26 mouse cellular contexts compared by ENCODE assay signal in genomic region chr13:92973791-92974190, GRCm38 (mm10).
DNase-seq lines count a peak whose midpoint lies in the region; ATAC-seq and TF ChIP-seq lines count a peak whose summit lies in the region.
"Had no signal": no experiment of that assay in that cellular context is flagged by ENCODE, and none has a peak within 500 bp of the region (broad histone marks: within the 10 kb centered on the region; RNA-seq: fewer than 3 reads in every experiment).

No protein-coding gene starts in this region.

- H3K4me3 ChIP-seq in left cerebral cortex, adult 2 months = no peak overlapping the region
- H3K4me3 ChIP-seq in stomach, postnatal 0 days (ENCODE audit: low read depth, low read length) = no peak overlapping the region
- no peak overlapping the region for H3K4me3 ChIP-seq in liver, embryonic 11.5 days (ENCODE audit: low read depth, low read length)
- H3K4me3 ChIP-seq: embryonic facial prominence, embryonic 15.5 days; heart, embryonic 10.5 days; hindbrain, embryonic 12.5 days; liver, embryonic 13.5 days; lung, embryonic 15.5 days; midbrain, embryonic 10.5 days had no signal

- no peak overlapping the region for H3K9ac ChIP-seq in stomach, postnatal 0 days (ENCODE audit: low read length)
- H3K9ac ChIP-seq in liver, embryonic 11.5 days (ENCODE audit: low read depth, low read length) = no peak overlapping the region
- H3K9ac ChIP-seq: embryonic facial prominence, embryonic 15.5 days; forebrain, postnatal 0 days; hindbrain, embryonic 12.5 days; liver, embryonic 13.5 days; lung, embryonic 15.5 days had no signal

- H3K4me2 ChIP-seq in stomach, postnatal 0 days (replicated peaks; ENCODE audit: low read depth) = no peak overlapping the region
- no peak overlapping the region for H3K4me2 ChIP-seq in liver, embryonic 11.5 days
- H3K4me2 ChIP-seq: embryonic facial prominence, embryonic 15.5 days; hindbrain, embryonic 12.5 days; liver, embryonic 13.5 days; lung, embryonic 15.5 days had no signal

- intact Hi-C loops in left cerebral cortex, postnatal 4 days (cut with DNase I) = no loop called here
- intact Hi-C loops in left cerebral cortex, adult 2 months (cut with DNase I) = no loop called here

- ATAC-seq in frontal cortex, adult (ENCODE audit: low TSS enrichment) = peak; percentile 92
- no peak for ATAC-seq in stomach, postnatal 0 days (ENCODE audit: low FRiP score, low TSS enrichment)
- no peak for ATAC-seq in liver, embryonic 11.5 days (replicated peaks; ENCODE audit: low FRiP score)
- ATAC-seq: activated CD4-positive, CD25-positive, alpha-beta regulatory T cell, adult 4 months; forebrain, postnatal 0 days had no signal

- H3K27ac ChIP-seq in left cerebral cortex, adult 2 months = peak overlapping the region; percentile 81
- no peak overlapping the region for H3K27ac ChIP-seq in stomach, postnatal 0 days (replicated peaks)
- no peak overlapping the region for H3K27ac ChIP-seq in liver, embryonic 11.5 days (ENCODE audit: low read depth, low read length)
- H3K27ac ChIP-seq: embryonic facial prominence, embryonic 15.5 days; heart, embryonic 10.5 days; hindbrain, embryonic 12.5 days; liver, embryonic 13.5 days; lung, embryonic 15.5 days; macrophage; midbrain, embryonic 10.5 days had no signal

- H3K27me3 ChIP-seq in stomach, postnatal 0 days (ENCODE audit: control insufficient read depth, insufficient read depth, low read length) = no peaks in the 10 kb centered on the region
- H3K27me3 ChIP-seq in liver, embryonic 11.5 days (replicated peaks; ENCODE audit: control insufficient read depth, insufficient read depth, low read length) = no peaks in the 10 kb centered on the region
- H3K27me3 ChIP-seq: embryonic facial prominence, embryonic 15.5 days; hindbrain, embryonic 12.5 days; liver, embryonic 13.5 days; lung, embryonic 15.5 days had no signal

- H3K36me3 ChIP-seq in stomach, postnatal 0 days (ENCODE audit: control insufficient read depth, insufficient read depth, low read length) = no peaks in the 10 kb centered on the region
- H3K36me3 ChIP-seq in liver, embryonic 11.5 days (ENCODE audit: control insufficient read depth, insufficient read depth, low read length) = no peaks in the 10 kb centered on the region
- H3K36me3 ChIP-seq: embryonic facial prominence, embryonic 15.5 days; G1E; heart, embryonic 10.5 days; hindbrain, embryonic 12.5 days; liver, embryonic 13.5 days; lung, embryonic 15.5 days; midbrain, embryonic 10.5 days had no signal

- H3K4me1 ChIP-seq in stomach, postnatal 0 days (replicated peaks; ENCODE audit: control insufficient read depth, insufficient read depth) = no peaks in the 10 kb centered on the region
- no peaks in the 10 kb centered on the region for H3K4me1 ChIP-seq in liver, embryonic 11.5 days (replicated peaks; ENCODE audit: control insufficient read depth, insufficient read depth, low read length)
- H3K4me1 ChIP-seq: embryonic facial prominence, embryonic 15.5 days; heart, embryonic 10.5 days; hindbrain, embryonic 12.5 days; liver, embryonic 13.5 days; lung, embryonic 15.5 days; midbrain, embryonic 10.5 days had no signal

- DNase-seq in frontal cortex, postnatal 14 days (ENCODE audit: low spot score in 2 of 2) = no peak
- DNase-seq in left cerebral cortex, adult 18-20 months (ENCODE audit: low spot score in 2 of 2) = peak; percentile 36 to 59
- no peak for DNase-seq in left cerebral cortex, postnatal 4 days
- DNase-seq in left cerebral cortex, adult 2 months (ENCODE audit: extremely low spot score in 1 of 2, low spot score in 2 of 2) = peak in 1 of 2 experiments; percentile 35
- no peak for DNase-seq in stomach, postnatal 0 days (ENCODE audit: low spot score)
- no peak for DNase-seq in cerebellum, adult 9-11 months
- no peak for DNase-seq in liver, embryonic 11.5 days (ENCODE audit: low spot score)
- DNase-seq: adrenal gland, postnatal 10 days; cerebellum, adult 11 months; cerebellum, postnatal 14 days; forebrain, postnatal 0 days; gastrocnemius, postnatal 25 days; heart, postnatal 10 days; kidney, adult 9 months; kidney, postnatal 25 days; liver, embryonic 13.5 days; thymus, postnatal 14 days had no signal

- TF ChIP-seq EP300 in stomach, postnatal 0 days (optimal IDR thresholded peaks at IDR 0.05) = no peak

- TF ChIP-seq CTCF in left cerebral cortex, adult 2 months (IDR thresholded peaks at IDR 0.05) = peak; percentile 54
- TF ChIP-seq CTCF in stomach, postnatal 0 days (IDR thresholded peaks at IDR 0.05; ENCODE audit: low read depth) = 0 out of 2 replicates have a peak, but pooled peaks have one; percentile 9

- no peaks in the 10 kb centered on the region for H3K9me3 ChIP-seq in stomach, postnatal 0 days (ENCODE audit: control insufficient read depth, low read length)
- no peaks in the 10 kb centered on the region for H3K9me3 ChIP-seq in liver, embryonic 11.5 days (ENCODE audit: control insufficient read depth, low read length)
- H3K9me3 ChIP-seq: embryonic facial prominence, embryonic 15.5 days; G1E; heart, embryonic 10.5 days; hindbrain, embryonic 12.5 days; liver, embryonic 13.5 days; lung, embryonic 15.5 days; midbrain, embryonic 10.5 days had no signal

- WGBS in stomach, postnatal 0 days = 71% methylated on average over 4 of the region's 4 CpGs
- WGBS in liver, embryonic 11.5 days = 67% methylated on average over 4 of the region's 4 CpGs

Comparison
In these comparisons a context has a peak if more than half of its experiments do, and no peak if none do; other contexts are left out.
1. DNase-seq: peak in left cerebral cortex, adult 18-20 months (2 of 2); none in frontal cortex, postnatal 14 days (0 of 2), left cerebral cortex, postnatal 4 days (single experiment), stomach, postnatal 0 days (single experiment), cerebellum, adult 9-11 months (single experiment) and liver, embryonic 11.5 days (single experiment).